Mouse (Mus musculus): ENCODE measurements at regions not wholly inside any gene's neighbourhood (a gene's known extent, or its start where the extent isn't known, plus 50 kb on each side); places are given as distances from the start of the nearest gene placed in this dataset.
A peak's percentile ranks its signal among the peaks of the same experiment; 100 is the strongest.

GRCm38 (mm10) chr2:74106472-74106871, 195.3 kb upstream of the Atp5g3 start:
- DNase-seq (ENCODE audit: low read depth, low spot score), result no peak

GRCm38 (mm10) chr2:74099671-74100372, 188.7 kb upstream of the Atp5g3 start:
- peak; percentile 94 for DNase-seq (ENCODE audit: low read depth, low spot score)

- no peak for DNase-seq (ENCODE audit: low read depth, low spot score)
These were observed 185.7 kb upstream of the Atp5g3 start for GRCm38 (mm10) chr2:74096809-74097208.

GRCm38 (mm10) chr2:74093494-74093893, 182.4 kb upstream of the Atp5g3 start:
- DNase-seq (ENCODE audit: low read depth, low spot score), result no peak

- DNase-seq (ENCODE audit: low read depth, low spot score), result no peak
These were observed 176.2 kb upstream of the Atp5g3 start for GRCm38 (mm10) chr2:74087375-74087774.

GRCm38 (mm10) chr2:74084971-74085370, 173.8 kb upstream of the Atp5g3 start:
- no peak for DNase-seq (ENCODE audit: low read depth, low spot score)

- DNase-seq (ENCODE audit: low read depth, low spot score), result no peak
These were observed 165.6 kb upstream of the Atp5g3 start for GRCm38 (mm10) chr2:74076774-74077173.

GRCm38 (mm10) chr2:74075566-74075965, 164.4 kb upstream of the Atp5g3 start:
- no peak for DNase-seq (ENCODE audit: low read depth, low spot score)

- no peak for DNase-seq (ENCODE audit: low read depth, low spot score)
These were observed 162.3 kb upstream of the Atp5g3 start for GRCm38 (mm10) chr2:74073396-74073795.

GRCm38 (mm10) chr2:74066652-74067051, 155.5 kb upstream of the Atp5g3 start:
- peak; percentile 86 for DNase-seq (ENCODE audit: low read depth, low spot score)

- DNase-seq (ENCODE audit: low read depth, low spot score), result no peak
These were observed 153.2 kb upstream of the Atp5g3 start for GRCm38 (mm10) chr2:74064369-74064768.

GRCm38 (mm10) chr2:74063777-74064176, 152.7 kb upstream of the Atp5g3 start:
- peak; percentile 82 for DNase-seq (ENCODE audit: low read depth, low spot score)

GRCm38 (mm10) chr2:74063302-74063701, 152.2 kb upstream of the Atp5g3 start:
- DNase-seq (ENCODE audit: low read depth, low spot score), result no peak

- no peak for DNase-seq (ENCODE audit: low read depth, low spot score)
These were observed 131.3 kb upstream of the Atp5g3 start for GRCm38 (mm10) chr2:74042430-74042829.

- no peak for DNase-seq (ENCODE audit: low read depth, low spot score)
These were observed 128.5 kb upstream of the Atp5g3 start for GRCm38 (mm10) chr2:74039580-74039979.

GRCm38 (mm10) chr2:74036043-74036442, 124.9 kb upstream of the Atp5g3 start:
- DNase-seq (ENCODE audit: low read depth, low spot score), result peak; percentile 13

GRCm38 (mm10) chr2:74032177-74033021, 121.3 kb upstream of the Atp5g3 start:
- DNase-seq (ENCODE audit: low read depth, low spot score), result no peak

GRCm38 (mm10) chr2:74029938-74030337, 118.8 kb upstream of the Atp5g3 start:
- no peak for DNase-seq (ENCODE audit: low read depth, low spot score)

- peak; percentile 76 for DNase-seq (ENCODE audit: low read depth, low spot score)
These were observed 116.4 kb upstream of the Atp5g3 start for GRCm38 (mm10) chr2:74027404-74028104.

- DNase-seq (ENCODE audit: low read depth, low spot score), result no peak
These were observed 104.0 kb upstream of the Atp5g3 start for GRCm38 (mm10) chr2:74015146-74015545.

GRCm38 (mm10) chr2:74014201-74014600, 103.1 kb upstream of the Atp5g3 start:
- no peak for DNase-seq (ENCODE audit: low read depth, low spot score)

GRCm38 (mm10) chr2:73998531-73998930, 87.4 kb upstream of the Atp5g3 start:
- DNase-seq (ENCODE audit: low read depth, low spot score), result peak; percentile 55
